Mouse (Mus musculus): ENCODE results near the gene Gm10912.
"Not testable (repeated sequence)": the region's sequence is repeated elsewhere in the genome, so short reads cannot be mapped to it uniquely, and the experiment has no call there.

The Gm10912 gene

GRCm38 (mm10) chr2:104068450-104068849, 2.8 kb downstream of the Gm10912 start, which contains the start of gene Gm10799:
Gene Gm10799 (minus strand): TSS chr2:104068550.
- not testable (repeated sequence) for DNase-seq

GRCm38 (mm10) chr2:104069704-104070185, 4.1 kb downstream of the Gm10912 start, which contains the start of gene Cd59b:
Gene Cd59b (plus strand): TSS chr2:104069849.
- peak; percentile 47 for DNase-seq

- not testable (repeated sequence) for DNase-seq
Measured at GRCm38 (mm10) chr2:104078285-104078684, 12.7 kb downstream of the Gm10912 start.

- not testable (repeated sequence) for DNase-seq
Measured at GRCm38 (mm10) chr2:104081436-104082050, 15.9 kb downstream of the Gm10912 start.

- DNase-seq: no peak
Measured at GRCm38 (mm10) chr2:104082474-104082873, 16.8 kb downstream of the Gm10912 start.

GRCm38 (mm10) chr2:104084027-104084426, 18.4 kb downstream of the Gm10912 start:
- DNase-seq: not testable (repeated sequence)

GRCm38 (mm10) chr2:104087562-104087961, 21.9 kb downstream of the Gm10912 start:
- not testable (repeated sequence) for DNase-seq

GRCm38 (mm10) chr2:104093305-104093704, 27.7 kb downstream of the Gm10912 start:
- no peak for DNase-seq

GRCm38 (mm10) chr2:104095741-104096213, 30.2 kb downstream of the Gm10912 start, which contains the start of gene Cd59a:
Gene Cd59a (plus strand): TSS chr2:104095801.
- DNase-seq: peak; percentile 57 to 65

GRCm38 (mm10) chr2:104096256-104096655, 30.6 kb downstream of the Gm10912 start:
- DNase-seq: no peak

GRCm38 (mm10) chr2:104096796-104097195, 31.2 kb downstream of the Gm10912 start:
- not testable (repeated sequence) for DNase-seq

GRCm38 (mm10) chr2:104097396-104097795, 31.8 kb downstream of the Gm10912 start:
- DNase-seq: not testable (repeated sequence)

GRCm38 (mm10) chr2:104098529-104099230, 33.1 kb downstream of the Gm10912 start:
- DNase-seq: no peak

GRCm38 (mm10) chr2:104099231-104099585, 33.6 kb downstream of the Gm10912 start:
- DNase-seq: no peak

GRCm38 (mm10) chr2:104099946-104100345, 34.3 kb downstream of the Gm10912 start:
- no peak for DNase-seq

GRCm38 (mm10) chr2:104104800-104105199, 39.2 kb downstream of the Gm10912 start:
- no peak for DNase-seq

GRCm38 (mm10) chr2:104109021-104109420, 43.4 kb downstream of the Gm10912 start:
- DNase-seq: not testable (repeated sequence)

- no peak for DNase-seq
Measured at GRCm38 (mm10) chr2:104109528-104109927, 43.9 kb downstream of the Gm10912 start.

- no peak for DNase-seq
Measured at GRCm38 (mm10) chr2:104110031-104110430, 44.4 kb downstream of the Gm10912 start.

- DNase-seq: not testable (repeated sequence)
Measured at GRCm38 (mm10) chr2:104111170-104111797, 45.7 kb downstream of the Gm10912 start.

GRCm38 (mm10) chr2:104113563-104113962, 47.9 kb downstream of the Gm10912 start:
- not testable (repeated sequence) for DNase-seq

- no peak for DNase-seq
Measured at GRCm38 (mm10) chr2:104114898-104115297, 49.3 kb downstream of the Gm10912 start.

All from cerebellum, postnatal 14 days (tissue).